Mouse (Mus musculus): ENCODE measurements around the gene Pla2g2f. TPM values are rescaled to one million over a fixed set of nuclear protein-coding genes. Genes with fewer than 3 reads are reported as not detected.

The Pla2g2f gene
- polyA plus RNA-seq (2014; fragmentation: Nextera tagmentation; extraction: Ambion mirVana): not detected in 2 replicates

- H3K4me2 ChIP-seq (ENCODE audit: low read depth, low read length): no peak within 1 kb of the TSS
- peak within 1 kb of the TSS; percentile 52; the same call in 1 of the 2 replicates for H3K27ac ChIP-seq (ENCODE audit: low read depth, low read length)
- no peaks in the 10 kb centered on the region for H3K27me3 ChIP-seq (ENCODE audit: control insufficient read depth, insufficient read depth, low read length)
- H3K4me3 ChIP-seq (ENCODE audit: low read depth, low read length): no peak within 1 kb of the TSS
- H3K36me3 ChIP-seq (ENCODE audit: control insufficient read depth, insufficient read depth, low read length): no peaks in the 10 kb centered on the region
- no peaks in the 10 kb centered on the region for H3K9me3 ChIP-seq (ENCODE audit: control insufficient read depth, low read length)
- peaks cover 3% of the 10 kb centered on the region; the same call in 1 of the 2 replicates for H3K4me1 ChIP-seq (ENCODE audit: control insufficient read depth, insufficient read depth, low read length)
- H3K9ac ChIP-seq (replicated peaks; ENCODE audit: low read depth, low read length): no peak within 1 kb of the TSS
- WGBS: 56% methylated on average over 8 of the region's 8 CpGs
- ATAC-seq (ENCODE audit: low read depth): no peak
Measured at GRCm38 (mm10) chr4:138757416-138757815, at the start of gene Pla2g2f. TSS of gene Pla2g2f (minus strand) at chr4:138757626.

GRCm38 (mm10) chr4:138806920-138807541 lies 49.6 kb upstream of the Pla2g2f start:
- no peak for ATAC-seq (ENCODE audit: low read depth)

GRCm38 (mm10) chr4:138806160-138806559 lies 48.7 kb upstream of the Pla2g2f start:
- no peak for ATAC-seq (ENCODE audit: low read depth)
- 93% methylated on average over 8 of the region's 8 CpGs for WGBS
- H3K27ac ChIP-seq (ENCODE audit: low read depth, low read length): no peak overlapping the region
- H3K9ac ChIP-seq (replicated peaks; ENCODE audit: low read depth, low read length): no peak overlapping the region
- H3K4me1 ChIP-seq (ENCODE audit: control insufficient read depth, insufficient read depth, low read length): no peaks in the 10 kb centered on the region
- H3K9me3 ChIP-seq (ENCODE audit: control insufficient read depth, low read length): no peaks in the 10 kb centered on the region
- H3K36me3 ChIP-seq (ENCODE audit: control insufficient read depth, insufficient read depth, low read length): no peaks in the 10 kb centered on the region
- no peak overlapping the region for H3K4me3 ChIP-seq (ENCODE audit: low read depth, low read length)
- H3K27me3 ChIP-seq (ENCODE audit: control insufficient read depth, insufficient read depth, low read length): no peaks in the 10 kb centered on the region
- H3K4me2 ChIP-seq (ENCODE audit: low read depth, low read length): no peak overlapping the region

More at GRCm38 (mm10) chr4:138806920-138807541, 49.6 kb upstream of the Pla2g2f start:
- no peak overlapping the region for H3K9ac ChIP-seq (replicated peaks; ENCODE audit: low read depth, low read length)
- H3K27me3 ChIP-seq (ENCODE audit: control insufficient read depth, insufficient read depth, low read length): no peaks in the 10 kb centered on the region
- H3K9me3 ChIP-seq (ENCODE audit: control insufficient read depth, low read length): no peaks in the 10 kb centered on the region
- no peaks in the 10 kb centered on the region for H3K36me3 ChIP-seq (ENCODE audit: control insufficient read depth, insufficient read depth, low read length)
- no peak overlapping the region for H3K4me3 ChIP-seq (ENCODE audit: low read depth, low read length)
- no peaks in the 10 kb centered on the region for H3K4me1 ChIP-seq (ENCODE audit: control insufficient read depth, insufficient read depth, low read length)
- 76% methylated on average over 7 of the region's 7 CpGs for WGBS
- H3K4me2 ChIP-seq (ENCODE audit: low read depth, low read length): no peak overlapping the region
- no peak overlapping the region for H3K27ac ChIP-seq (ENCODE audit: low read depth, low read length)

GRCm38 (mm10) chr4:138805248-138805647 lies 47.8 kb upstream of the Pla2g2f start:
- Histone ChIP-seq H3K4me2 (ENCODE audit: low read depth, low read length) (no peak overlapping the region), H3K27ac (ENCODE audit: low read depth, low read length) (no peak overlapping the region), H3K9me3 (ENCODE audit: control insufficient read depth, low read length) (no peaks in the 10 kb centered on the region), H3K9ac (replicated peaks; ENCODE audit: low read depth, low read length) (no peak overlapping the region), H3K36me3 (ENCODE audit: control insufficient read depth, insufficient read depth, low read length) (no peaks in the 10 kb centered on the region), H3K4me3 (ENCODE audit: low read depth, low read length) (no peak overlapping the region), H3K4me1 (ENCODE audit: control insufficient read depth, insufficient read depth, low read length) (0 out of 2 replicates have a peak, but pooled peaks cover 4% of the 10 kb centered on the region), H3K27me3 (ENCODE audit: control insufficient read depth, insufficient read depth, low read length) (no peaks in the 10 kb centered on the region)
- WGBS: 25% methylated on average over 8 of the region's 8 CpGs
- no peak for ATAC-seq (ENCODE audit: low read depth)

GRCm38 (mm10) chr4:138802917-138803316 lies 45.5 kb upstream of the Pla2g2f start:
- ATAC-seq (ENCODE audit: low read depth): no peak
- Histone ChIP-seq H3K36me3 (ENCODE audit: control insufficient read depth, insufficient read depth, low read length) (no peaks in the 10 kb centered on the region), H3K9me3 (ENCODE audit: control insufficient read depth, low read length) (no peaks in the 10 kb centered on the region), H3K27ac (ENCODE audit: low read depth, low read length) (no peak overlapping the region), H3K27me3 (ENCODE audit: control insufficient read depth, insufficient read depth, low read length) (no peaks in the 10 kb centered on the region), H3K4me2 (ENCODE audit: low read depth, low read length) (no peak overlapping the region), H3K4me3 (ENCODE audit: low read depth, low read length) (no peak overlapping the region), H3K9ac (replicated peaks; ENCODE audit: low read depth, low read length) (no peak overlapping the region), H3K4me1 (ENCODE audit: control insufficient read depth, insufficient read depth, low read length) (0 out of 2 replicates have a peak, but pooled peaks cover 8% of the 10 kb centered on the region)
- WGBS: 91% methylated on average over 11 of the region's 11 CpGs

GRCm38 (mm10) chr4:138801631-138802030 lies 44.2 kb upstream of the Pla2g2f start:
- Histone ChIP-seq H3K4me3 (ENCODE audit: low read depth, low read length) (no peak overlapping the region), H3K4me2 (ENCODE audit: low read depth, low read length) (no peak overlapping the region), H3K4me1 (ENCODE audit: control insufficient read depth, insufficient read depth, low read length) (0 out of 2 replicates have a peak, but pooled peaks cover 8% of the 10 kb centered on the region), H3K9ac (replicated peaks; ENCODE audit: low read depth, low read length) (no peak overlapping the region), H3K27me3 (ENCODE audit: control insufficient read depth, insufficient read depth, low read length) (no peaks in the 10 kb centered on the region), H3K9me3 (ENCODE audit: control insufficient read depth, low read length) (no peaks in the 10 kb centered on the region), H3K27ac (ENCODE audit: low read depth, low read length) (no peak overlapping the region), H3K36me3 (ENCODE audit: control insufficient read depth, insufficient read depth, low read length) (no peaks in the 10 kb centered on the region)
- no peak for ATAC-seq (ENCODE audit: low read depth)
- WGBS: 85% methylated on average over 4 of the region's 4 CpGs

GRCm38 (mm10) chr4:138800134-138800744 lies 42.8 kb upstream of the Pla2g2f start:
- Histone ChIP-seq H3K27ac (ENCODE audit: low read depth, low read length) (no peak overlapping the region), H3K9me3 (ENCODE audit: control insufficient read depth, low read length) (no peaks in the 10 kb centered on the region), H3K36me3 (ENCODE audit: control insufficient read depth, insufficient read depth, low read length) (no peaks in the 10 kb centered on the region), H3K27me3 (ENCODE audit: control insufficient read depth, insufficient read depth, low read length) (no peaks in the 10 kb centered on the region), H3K4me3 (ENCODE audit: low read depth, low read length) (no peak overlapping the region), H3K4me2 (ENCODE audit: low read depth, low read length) (no peak overlapping the region), H3K9ac (replicated peaks; ENCODE audit: low read depth, low read length) (no peak overlapping the region), H3K4me1 (ENCODE audit: control insufficient read depth, insufficient read depth, low read length) (0 out of 2 replicates have a peak, but pooled peaks cover 8% of the 10 kb centered on the region)
- peak; percentile 68 for ATAC-seq (ENCODE audit: low read depth)
- WGBS: 52% methylated on average over 12 of the region's 12 CpGs

- Histone ChIP-seq H3K27me3 (ENCODE audit: control insufficient read depth, insufficient read depth, low read length) (no peaks in the 10 kb centered on the region), H3K4me2 (ENCODE audit: low read depth, low read length) (no peak overlapping the region), H3K4me3 (ENCODE audit: low read depth, low read length) (no peak overlapping the region), H3K9me3 (ENCODE audit: control insufficient read depth, low read length) (no peaks in the 10 kb centered on the region), H3K4me1 (ENCODE audit: control insufficient read depth, insufficient read depth, low read length) (0 out of 2 replicates have a peak, but pooled peaks cover 8% of the 10 kb centered on the region), H3K36me3 (ENCODE audit: control insufficient read depth, insufficient read depth, low read length) (no peaks in the 10 kb centered on the region), H3K9ac (replicated peaks; ENCODE audit: low read depth, low read length) (no peak overlapping the region), H3K27ac (ENCODE audit: low read depth, low read length) (no peak overlapping the region)
- WGBS: 81% methylated on average over 4 of the region's 4 CpGs
- ATAC-seq (ENCODE audit: low read depth): no peak
Measured at GRCm38 (mm10) chr4:138797217-138797570, 39.8 kb upstream of the Pla2g2f start.

- 49% methylated on average over 6 of the region's 6 CpGs for WGBS
- ATAC-seq (ENCODE audit: low read depth): no peak
- no peaks in the 10 kb centered on the region for H3K36me3 ChIP-seq (ENCODE audit: control insufficient read depth, insufficient read depth, low read length)
Measured at GRCm38 (mm10) chr4:138796513-138797216, 39.2 kb upstream of the Pla2g2f start.

More at GRCm38 (mm10) chr4:138796513-138797216, 39.2 kb upstream of the Pla2g2f start:
- Histone ChIP-seq H3K9me3 (ENCODE audit: control insufficient read depth, low read length) (no peaks in the 10 kb centered on the region), H3K27ac (ENCODE audit: low read depth, low read length) (no peak overlapping the region), H3K4me3 (ENCODE audit: low read depth, low read length) (no peak overlapping the region), H3K4me2 (ENCODE audit: low read depth, low read length) (no peak overlapping the region), H3K9ac (replicated peaks; ENCODE audit: low read depth, low read length) (no peak overlapping the region), H3K4me1 (ENCODE audit: control insufficient read depth, insufficient read depth, low read length) (0 out of 2 replicates have a peak, but pooled peaks cover 8% of the 10 kb centered on the region), H3K27me3 (ENCODE audit: control insufficient read depth, insufficient read depth, low read length) (no peaks in the 10 kb centered on the region)
